8 mouse cellular contexts compared by ENCODE assay signal in the genomic region with DNA sequence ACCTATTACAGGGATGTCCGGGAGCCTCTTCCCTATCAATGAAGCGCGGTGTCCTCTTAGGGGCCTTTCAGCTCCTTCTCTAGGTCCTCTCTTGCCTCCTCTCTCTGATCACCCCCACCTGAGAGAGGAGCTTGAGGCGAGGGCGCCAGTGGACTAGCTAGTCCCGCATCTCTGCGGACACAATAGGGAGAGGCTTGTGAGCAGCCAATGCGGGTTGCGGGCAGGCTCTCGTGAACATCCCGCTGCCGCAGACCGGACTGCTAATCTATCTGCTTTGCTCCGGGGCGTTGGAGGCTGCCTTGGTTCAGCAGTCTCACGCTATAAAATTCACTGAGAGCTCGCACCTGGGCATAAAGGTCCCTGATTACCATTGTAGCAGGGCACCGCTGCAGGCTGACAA.
A peak's percentile ranks its signal among the peaks of the same experiment; 100 is the strongest.
DNase-seq lines count a peak whose midpoint lies in the region; ATAC-seq and TF ChIP-seq lines count a peak whose summit lies in the region.

No protein-coding gene starts in this region.

- ATAC-seq in embryonic facial prominence, embryonic 14.5 days (ENCODE audit: low read depth) = peak; percentile 27; the same call in 1 of the 2 replicates
- no peak for ATAC-seq in intestine, postnatal 0 days
- ATAC-seq in neural tube, embryonic 12.5 days (ENCODE audit: low FRiP score, low read depth) = peak; percentile 65

- peaks cover 14% of the 10 kb centered on the region; the same call in 1 of the 2 replicates for H3K4me1 ChIP-seq in heart, embryonic 10.5 days
- peaks cover 20% of the 10 kb centered on the region for H3K4me1 ChIP-seq in E14TG2a.4 (replicated peaks; ENCODE audit: low read depth, low read length)
- H3K4me1 ChIP-seq in embryonic facial prominence, embryonic 14.5 days (ENCODE audit: control insufficient read depth, insufficient read depth, low read length) = no peaks in the 10 kb centered on the region
- H3K4me1 ChIP-seq in intestine, postnatal 0 days (replicated peaks; ENCODE audit: control insufficient read depth, insufficient read depth, low read length) = no peaks in the 10 kb centered on the region
- peaks cover 8% of the 10 kb centered on the region; the same call in 1 of the 2 replicates for H3K4me1 ChIP-seq in neural tube, embryonic 12.5 days
- H3K4me1 ChIP-seq in thymus, adult 2 months (replicated peaks; ENCODE audit: control insufficient read depth, insufficient read depth, low read length) = no peaks in the 10 kb centered on the region

- no peak for TF ChIP-seq CTCF in E14TG2a.4 (conservative IDR thresholded peaks at IDR 0.05; ENCODE audit: low read length)
- no peak for TF ChIP-seq CTCF in intestine, postnatal 0 days (IDR thresholded peaks at IDR 0.05; ENCODE audit: low read depth)
- no peak for TF ChIP-seq CTCF in thymus, adult 2 months (IDR thresholded peaks at IDR 0.05; ENCODE audit: borderline replicate concordance, control insufficient read depth, extremely low read depth, insufficient read depth, low read length, poor library complexity)

- WGBS in heart, embryonic 10.5 days = under 1% methylated on average over 18 of the region's 18 CpGs
- 1% methylated on average over 18 of the region's 18 CpGs for WGBS in embryonic facial prominence, embryonic 14.5 days
- 1% methylated on average over 18 of the region's 18 CpGs for WGBS in intestine, postnatal 0 days
- under 1% methylated on average over 18 of the region's 18 CpGs for WGBS in neural tube, embryonic 12.5 days
- WGBS in thymus, adult 2 months = 5% methylated on average over 18 of the region's 18 CpGs

- H3K27me3 ChIP-seq in heart, embryonic 10.5 days (ENCODE audit: insufficient read depth, poor library complexity, severe bottlenecking) = peaks cover 26% of the 10 kb centered on the region; the same call in 1 of the 2 replicates
- peaks cover 35% of the 10 kb centered on the region for H3K27me3 ChIP-seq in E14TG2a.4 (ENCODE audit: insufficient read depth, low read length)
- no peaks in the 10 kb centered on the region for H3K27me3 ChIP-seq in embryonic facial prominence, embryonic 14.5 days (replicated peaks; ENCODE audit: control insufficient read depth, insufficient read depth, low read length)
- H3K27me3 ChIP-seq in intestine, postnatal 0 days (replicated peaks; ENCODE audit: control insufficient read depth, insufficient read depth, low read length) = peaks cover 15% of the 10 kb centered on the region; the same call in 1 of the 2 replicates
- 0 out of 2 replicates have a peak, but pooled peaks cover 4% of the 10 kb centered on the region for H3K27me3 ChIP-seq in neural tube, embryonic 12.5 days (replicated peaks)
- H3K27me3 ChIP-seq in thymus, adult 2 months (ENCODE audit: control insufficient read depth, insufficient read depth, low read length) = no peaks in the 10 kb centered on the region

- no peaks in the 10 kb centered on the region for H3K9me3 ChIP-seq in heart, embryonic 10.5 days
- no peaks in the 10 kb centered on the region for H3K9me3 ChIP-seq in E14TG2a.4 (ENCODE audit: low read length)
- H3K9me3 ChIP-seq in embryonic facial prominence, embryonic 14.5 days (ENCODE audit: control insufficient read depth, low read length) = no peaks in the 10 kb centered on the region
- H3K9me3 ChIP-seq in intestine, postnatal 0 days (ENCODE audit: control insufficient read depth) = no peaks in the 10 kb centered on the region
- no peaks in the 10 kb centered on the region for H3K9me3 ChIP-seq in neural tube, embryonic 12.5 days

- H3K4me3 ChIP-seq in heart, embryonic 10.5 days = peak overlapping the region; percentile 58
- H3K4me3 ChIP-seq in E14TG2a.4 (replicated peaks; ENCODE audit: low read length) = peak overlapping the region; percentile 58
- H3K4me3 ChIP-seq in embryonic facial prominence, embryonic 14.5 days (ENCODE audit: low read depth, low read length) = peak overlapping the region; percentile 48
- peak overlapping the region; percentile 17 for H3K4me3 ChIP-seq in intestine, postnatal 0 days (ENCODE audit: low read depth, low read length)
- H3K4me3 ChIP-seq in neural tube, embryonic 12.5 days = peak overlapping the region; percentile 54
- no peak overlapping the region for H3K4me3 ChIP-seq in thymus, adult 2 months (ENCODE audit: control insufficient read depth, insufficient read depth, low read length)

- no peaks in the 10 kb centered on the region for H3K36me3 ChIP-seq in heart, embryonic 10.5 days
- no peaks in the 10 kb centered on the region for H3K36me3 ChIP-seq in E14TG2a.4 (ENCODE audit: insufficient read depth, low read length)
- H3K36me3 ChIP-seq in embryonic facial prominence, embryonic 14.5 days (ENCODE audit: control insufficient read depth, insufficient read depth, low read length) = no peaks in the 10 kb centered on the region
- H3K36me3 ChIP-seq in intestine, postnatal 0 days (ENCODE audit: control insufficient read depth, insufficient read depth) = no peaks in the 10 kb centered on the region
- no peaks in the 10 kb centered on the region for H3K36me3 ChIP-seq in neural tube, embryonic 12.5 days
- no peaks in the 10 kb centered on the region for H3K36me3 ChIP-seq in thymus, adult 2 months (ENCODE audit: control insufficient read depth, insufficient read depth, low read length)

- peak; percentile 74 for DNase-seq in heart, embryonic 10.5 days (ENCODE audit: low spot score)
- no peak for DNase-seq in heart, adult 11 months
- no peak for DNase-seq in embryonic facial prominence, embryonic 14.5 days (ENCODE audit: low spot score)
- no peak for DNase-seq in thymus, adult 2 months
- DNase-seq in lung, postnatal 25 days (ENCODE audit: low spot score) = no peak

- peak overlapping the region; percentile 82 for H3K4me2 ChIP-seq in embryonic facial prominence, embryonic 14.5 days (ENCODE audit: low read depth, low read length)
- peak overlapping the region; percentile 52 for H3K4me2 ChIP-seq in intestine, postnatal 0 days (replicated peaks; ENCODE audit: low read depth)
- peak overlapping the region; percentile 92 for H3K4me2 ChIP-seq in neural tube, embryonic 12.5 days (replicated peaks)

- no peak for TF ChIP-seq POLR2A in thymus, adult 2 months (IDR thresholded peaks at IDR 0.05; ENCODE audit: control insufficient read depth, extremely low read depth, insufficient read depth, low read length, poor library complexity)

- H3K27ac ChIP-seq in heart, embryonic 10.5 days = no peak overlapping the region
- H3K27ac ChIP-seq in embryonic facial prominence, embryonic 14.5 days (replicated peaks; ENCODE audit: low read depth, low read length) = no peak overlapping the region
- H3K27ac ChIP-seq in intestine, postnatal 0 days (ENCODE audit: low read depth, low read length) = no peak overlapping the region
- H3K27ac ChIP-seq in neural tube, embryonic 12.5 days = peak overlapping the region; percentile 42; the same call in 1 of the 2 replicates
- H3K27ac ChIP-seq in thymus, adult 2 months (ENCODE audit: control insufficient read depth, insufficient read depth, low read length) = no peak overlapping the region

- peak overlapping the region; percentile 55 for H3K9ac ChIP-seq in embryonic facial prominence, embryonic 14.5 days (ENCODE audit: low read depth, low read length)
- no peak overlapping the region for H3K9ac ChIP-seq in intestine, postnatal 0 days (ENCODE audit: low read depth, low read length)
- H3K9ac ChIP-seq in neural tube, embryonic 12.5 days = peak overlapping the region; percentile 66
